Mouse (Mus musculus) heart, postnatal 25 days (tissue): ENCODE measurements around the gene Adam10. TPM values are rescaled to one million over a fixed set of nuclear protein-coding genes. Genes with fewer than 3 reads are reported as not detected.

Experiments used
- DNase-seq: peaks from one replicate; pipeline ENCODE4 v3.0.0; 2022; ENCODE audit warnings: low spot score
- intact Hi-C: fragments of 180-260 bp; cut with DNase I; formaldehyde crosslinking; loops from one replicate; pipeline ENCODE4 v1.15.1; 2025
- total RNA-seq, 2 experiments: library from RNA; stranded (reverse); gene quantifications; 2 replicates each; pipeline ENCODE4 v1.2.3; 2021

Adam10 gene
- 10 to 100 TPM; 37.0 to 44.5 TPM for total RNA-seq

DNA sequence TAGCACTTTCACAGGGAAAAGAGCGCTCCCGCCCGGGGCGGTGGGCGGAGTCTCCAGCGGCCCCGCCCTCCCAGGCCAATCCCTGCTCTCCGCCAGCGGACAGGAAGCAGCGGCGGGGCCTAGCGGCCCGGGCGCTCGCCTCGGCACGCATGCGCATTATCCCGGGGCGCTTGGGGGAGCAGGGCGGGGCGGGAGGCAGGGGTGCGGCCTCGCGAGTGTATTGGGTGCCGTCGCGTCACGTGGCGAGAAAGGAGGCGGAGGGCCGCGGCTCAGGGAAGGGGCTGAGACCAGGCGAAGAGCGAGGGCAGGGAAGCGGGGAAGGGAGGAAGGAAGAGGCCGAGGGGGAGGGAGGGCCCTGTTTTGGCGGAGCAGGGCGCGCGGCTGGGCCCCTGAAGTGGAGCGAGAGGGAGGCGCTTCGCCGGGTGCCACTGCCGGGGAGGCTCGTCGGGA lies at the start of gene Adam10:
Adam10 (plus strand) TSS at position 316 of the 450 bp plus-strand sequence.
- intact Hi-C loops: loop anchor here (2.0 to 5.0 kb wide), 3 partner anchors 22 to 249 kb away; partner anchors contain the start of genes Gm10642 and Mindy2
- DNase-seq: peak; percentile 98

DNA sequence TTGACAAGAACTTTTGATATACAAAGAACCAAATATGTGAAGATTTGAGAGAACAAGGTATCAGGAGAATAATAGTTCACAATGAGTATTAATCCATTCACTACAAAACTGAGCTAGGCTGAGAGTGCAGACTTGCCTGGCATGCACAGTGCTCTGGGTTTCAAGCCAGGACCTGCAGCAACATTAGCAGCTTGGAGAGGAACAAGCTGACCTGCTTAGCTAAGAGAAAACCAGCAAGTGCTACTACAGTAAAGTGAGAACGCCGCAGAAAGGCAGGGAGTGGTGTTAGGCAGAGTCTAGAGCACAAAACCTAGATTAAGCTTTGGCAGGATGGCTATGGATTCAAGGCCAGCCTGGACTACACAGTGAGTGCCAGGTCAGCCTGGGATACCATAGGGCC lies 49.1 kb upstream of the Adam10 start:
- DNase-seq: no peak
- intact Hi-C loops: no loop called here

DNA sequence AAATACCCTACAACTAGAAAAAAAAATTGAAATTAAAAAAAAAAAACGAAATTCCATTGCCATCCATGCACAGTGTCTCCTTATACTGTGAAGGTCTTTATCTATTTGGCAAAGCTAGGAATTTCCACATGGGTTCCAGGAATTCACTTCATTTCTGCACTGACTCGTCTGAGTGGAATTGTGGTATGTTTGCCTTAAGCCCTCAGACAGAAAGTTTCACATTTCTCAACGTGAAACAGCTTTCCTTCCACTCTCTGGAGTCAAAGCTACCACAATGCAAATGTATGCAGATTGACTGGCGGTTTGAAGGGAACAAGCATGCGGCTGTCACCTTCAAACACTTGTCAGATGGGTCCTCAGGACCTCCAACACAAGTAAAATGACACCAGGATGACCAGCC lies 47.1 kb upstream of the Adam10 start:
- no peak for DNase-seq
- intact Hi-C loops: no loop called here

DNA sequence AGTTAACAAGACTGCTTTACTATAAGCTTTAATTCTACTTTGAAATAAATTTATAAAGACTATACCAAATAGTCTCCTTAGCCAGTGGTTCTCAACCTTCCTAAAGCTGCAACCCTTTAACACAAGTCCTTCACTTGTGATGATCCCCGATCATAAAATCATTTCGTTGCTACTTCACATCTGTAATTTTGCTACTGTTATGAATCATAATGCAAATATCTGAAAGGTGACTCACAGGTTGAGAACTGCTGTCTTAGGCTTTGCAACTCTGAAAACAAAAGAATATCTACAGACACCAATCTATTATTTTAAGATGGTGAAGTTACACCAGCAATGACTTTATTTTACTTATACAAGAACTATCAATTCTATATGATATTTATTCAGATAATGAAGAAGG lies 42.0 kb upstream of the Adam10 start:
- intact Hi-C loops: no loop called here
- no peak for DNase-seq

DNA sequence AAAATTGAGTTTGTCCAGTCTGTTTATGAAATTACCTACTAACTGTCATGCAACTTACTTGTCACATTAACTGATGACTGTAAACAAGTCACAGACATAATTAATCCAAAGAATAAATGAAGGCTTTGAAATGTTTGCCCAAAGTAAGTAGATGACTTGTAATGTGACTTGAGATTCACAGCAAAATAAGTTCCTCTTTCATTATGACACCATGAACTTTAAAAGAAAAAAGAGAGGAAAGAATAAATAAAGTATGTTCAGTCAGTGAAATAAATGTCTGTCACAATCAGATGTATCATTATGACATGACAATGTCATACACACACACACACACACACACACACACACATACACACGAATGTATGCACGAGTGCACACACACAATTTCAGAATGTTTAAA lies 28.5 kb upstream of the Adam10 start:
- no peak for DNase-seq
- intact Hi-C loops: no loop called here

DNA sequence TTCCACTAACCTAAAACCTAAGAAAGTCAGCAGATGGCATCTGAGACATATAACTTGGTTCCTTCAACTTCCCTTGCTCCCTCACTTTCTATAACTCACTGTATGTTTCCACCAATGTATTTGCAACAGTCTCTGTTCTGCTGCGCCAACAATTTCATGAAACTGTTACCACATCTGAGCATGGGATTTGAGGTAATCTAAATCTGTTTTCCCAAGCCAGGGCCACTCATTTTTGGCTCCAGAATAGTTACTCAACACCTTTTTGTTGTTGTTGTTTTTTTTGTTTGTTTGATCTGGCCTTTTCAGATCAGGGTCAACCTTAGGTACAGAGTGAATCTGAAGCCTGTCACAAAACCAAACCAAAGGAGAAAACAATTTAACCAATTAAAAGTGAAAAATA lies 27.8 kb upstream of the Adam10 start:
- DNase-seq: no peak
- intact Hi-C loops: no loop called here

DNA sequence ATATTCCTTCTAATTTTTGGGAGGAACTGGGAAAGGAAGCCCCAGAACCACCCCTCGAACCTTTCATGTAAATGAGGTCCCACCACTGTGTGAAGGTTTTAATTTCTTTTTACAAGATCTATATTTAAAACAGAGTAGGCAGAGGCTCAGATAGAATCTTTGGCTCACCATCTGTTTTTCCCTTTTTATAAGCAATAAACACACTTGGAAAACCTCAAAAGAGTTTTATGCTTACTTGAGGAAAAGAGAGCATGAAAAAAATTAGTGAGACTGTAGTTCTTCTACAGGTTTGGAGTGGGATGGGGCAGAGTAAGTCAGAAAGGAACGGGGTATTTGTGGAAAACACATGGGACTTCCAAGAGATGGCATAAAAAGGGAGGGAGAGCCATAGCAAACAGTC lies 26.6 kb upstream of the Adam10 start:
- DNase-seq: no peak
- intact Hi-C loops: no loop called here

DNA sequence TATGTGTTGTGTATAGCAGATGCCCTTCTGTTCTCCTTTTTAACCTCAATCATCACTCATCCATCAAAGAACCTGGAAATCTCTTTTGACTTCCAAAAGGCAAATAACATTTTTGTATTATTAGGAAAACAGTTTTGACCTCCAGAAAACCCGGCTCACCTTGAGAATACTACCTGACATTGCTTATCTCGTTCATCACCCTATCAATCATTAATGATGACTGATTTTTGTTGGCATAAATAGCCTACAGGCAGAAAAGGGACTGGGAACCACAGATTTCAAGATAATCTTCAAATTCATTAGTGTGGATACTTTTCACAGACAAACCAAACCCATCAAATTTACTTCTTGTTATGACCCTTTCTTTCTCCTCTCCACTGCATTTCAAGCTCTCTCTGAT lies 24.9 kb upstream of the Adam10 start:
- DNase-seq: no peak
- intact Hi-C loops: no loop called here

DNA sequence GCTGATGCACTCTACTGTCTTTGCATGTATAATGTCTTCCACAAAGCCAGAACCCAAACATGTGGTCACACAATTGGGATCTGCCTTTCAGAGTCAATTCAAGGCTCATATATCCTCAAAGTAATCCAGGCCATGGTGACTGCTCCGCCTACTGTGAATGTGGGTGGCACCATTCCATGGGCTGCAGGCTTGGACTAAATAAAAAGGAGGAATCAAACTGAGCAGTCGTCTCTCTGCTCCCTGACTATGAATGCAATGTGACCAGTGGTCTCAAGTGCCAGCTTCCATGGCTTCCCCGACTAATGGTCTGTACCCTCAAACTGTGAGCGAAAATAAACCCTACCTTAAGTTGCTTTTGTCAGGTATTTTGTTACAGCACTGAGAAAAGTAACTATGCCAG lies 24.3 kb upstream of the Adam10 start:
- intact Hi-C loops: no loop called here
- DNase-seq: no peak

DNA sequence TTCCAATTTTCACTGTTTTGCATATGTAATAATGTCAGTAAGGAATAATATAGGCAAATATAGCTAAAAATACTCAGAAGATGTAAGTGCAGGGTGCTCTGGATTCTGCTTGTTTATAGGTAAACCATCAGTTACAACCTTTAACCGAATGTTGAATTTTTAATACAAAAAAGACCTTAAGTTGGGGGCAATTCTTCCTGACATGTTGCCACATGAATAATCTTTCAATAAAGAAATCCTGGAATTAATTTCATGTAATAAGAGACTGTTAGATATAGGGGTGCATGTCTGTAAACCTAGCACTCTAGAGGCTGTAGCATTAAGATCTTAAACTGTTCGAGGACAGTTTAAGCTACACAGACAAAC lies 23.1 kb upstream of the Adam10 start:
- no peak for DNase-seq
- intact Hi-C loops: loop anchor here (2.0 to 5.0 kb wide), 2 partner anchors 23 to 192 kb away; partner anchors contain the start of gene Adam10

DNA sequence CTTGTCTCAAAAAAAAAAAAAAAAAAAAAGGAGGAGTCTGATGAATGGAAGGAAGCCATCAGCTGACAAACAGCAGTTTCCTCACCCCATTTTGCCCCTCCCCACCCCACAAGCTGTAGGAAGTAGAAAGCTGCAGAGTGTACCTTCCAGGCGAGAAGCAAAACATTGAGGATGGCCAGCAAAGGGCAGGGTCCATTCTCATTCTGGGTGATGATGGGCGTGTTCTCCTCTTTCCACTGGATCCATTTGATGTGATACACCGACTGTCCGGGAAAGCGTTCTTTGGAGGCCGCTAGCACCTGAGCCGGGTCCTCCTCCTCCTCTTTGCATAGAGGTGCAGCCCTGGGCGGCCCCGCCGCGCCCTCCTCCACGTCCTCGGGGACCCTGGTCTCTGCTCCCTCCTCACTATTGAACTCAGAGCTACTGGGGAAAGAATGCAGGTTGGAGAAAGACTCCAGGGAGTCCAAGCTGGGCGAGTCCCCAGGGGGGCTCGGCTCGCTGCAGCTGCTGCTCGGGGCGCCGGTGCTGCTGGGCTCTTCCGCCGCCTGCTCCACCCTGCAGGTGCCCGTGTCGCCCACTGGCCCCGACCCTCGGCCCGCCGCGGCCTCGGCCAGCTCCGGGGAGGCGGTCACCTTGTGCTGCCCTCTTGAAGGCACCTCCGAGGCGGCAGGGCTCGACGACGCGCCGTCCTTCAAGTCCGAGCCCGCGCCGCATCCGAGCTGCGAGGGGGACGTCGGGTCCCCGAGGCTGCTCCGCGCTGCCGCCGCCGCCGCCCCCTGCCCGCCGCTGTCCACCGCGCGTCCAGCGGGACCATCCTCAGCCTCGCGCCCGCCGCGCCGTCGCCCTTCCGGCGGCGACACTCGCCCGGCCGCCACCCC lies 22.4 kb upstream of the Adam10 start, which contains the start of gene Gm10642:
Gm10642 (plus strand) TSS at position 122 of the 878 bp plus-strand sequence.
- peak; percentile 29 for DNase-seq
- intact Hi-C loops: loop anchor here (2.0 to 5.0 kb wide), 2 partner anchors 22 to 191 kb away; partner anchors contain the start of gene Adam10

DNA sequence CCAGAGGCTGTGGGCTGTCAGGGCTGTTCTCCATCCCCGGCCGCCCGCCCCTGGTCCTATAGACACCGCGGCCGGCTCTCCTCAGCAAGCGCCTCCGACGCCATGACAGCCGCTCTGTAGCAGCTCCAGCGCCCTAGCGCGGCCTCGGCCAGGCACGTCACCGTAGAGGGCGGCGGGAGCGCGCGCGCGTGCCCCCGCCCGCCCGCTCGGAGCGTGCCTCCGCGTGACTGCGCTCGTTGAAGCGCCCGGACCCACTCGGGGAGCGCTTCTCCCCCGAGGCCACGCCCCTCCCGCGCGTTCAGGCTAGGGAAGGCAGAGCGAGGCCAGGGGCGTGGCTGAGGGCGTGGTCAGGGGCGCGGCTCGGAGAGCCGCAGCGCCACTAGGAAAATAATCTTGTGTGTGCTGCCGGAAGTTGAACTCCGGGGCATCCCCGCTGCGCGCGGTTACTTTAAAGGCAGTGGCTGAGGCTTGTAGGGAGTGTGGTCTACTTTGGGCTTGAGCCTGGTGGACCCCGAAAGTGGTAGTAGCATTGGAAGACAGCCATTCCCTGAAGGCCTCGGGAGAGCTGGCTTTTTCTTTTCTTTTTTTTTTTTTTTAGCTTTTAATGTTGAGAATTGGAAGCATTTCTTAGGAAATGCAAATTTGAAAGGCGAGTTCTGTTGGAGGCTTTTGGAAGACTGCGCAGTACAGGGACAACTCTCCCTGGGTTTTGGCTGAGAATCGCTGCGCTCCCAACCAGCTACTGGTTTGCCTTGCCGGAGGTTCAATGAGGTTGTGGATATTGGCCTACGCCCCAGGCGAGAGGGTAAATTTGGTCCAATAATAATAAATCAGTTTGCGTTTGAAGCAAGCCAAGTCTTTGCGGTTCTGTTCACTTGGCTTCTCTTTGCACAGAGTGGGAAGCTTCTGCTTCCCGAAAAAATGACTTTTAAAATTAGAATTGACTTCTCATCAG lies 21.5 kb upstream of the Adam10 start, which contains the start of gene Mindy2:
Mindy2 (minus strand) TSS at position 162 of the 955 bp plus-strand sequence.
- DNase-seq: peak; percentile 94
- intact Hi-C loops: loop anchor here (2.0 to 5.0 kb wide), 2 partner anchors 22 to 190 kb away; partner anchors contain the start of gene Adam10

DNA sequence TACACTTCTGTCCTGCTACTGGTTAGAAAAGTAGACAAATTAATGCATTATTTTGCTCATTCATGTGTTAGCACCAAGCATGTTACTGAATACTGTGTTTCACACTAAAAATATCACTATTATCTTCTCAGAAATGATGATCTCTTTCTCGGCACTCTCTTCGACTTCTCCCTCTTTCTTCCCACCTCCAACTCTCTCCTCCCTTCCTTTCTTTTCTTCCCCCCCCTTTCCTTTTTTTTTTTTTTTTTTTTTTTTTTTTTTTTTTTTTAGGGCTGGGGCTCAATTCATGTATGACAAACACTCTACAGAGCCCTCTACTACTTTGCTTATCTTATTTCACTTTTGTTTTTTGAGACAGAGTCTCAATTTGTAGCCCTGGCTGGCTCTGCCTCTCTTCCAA lies 20.5 kb upstream of the Adam10 start:
- intact Hi-C loops: loop anchor here (5.0 kb wide), 1 partner anchor 189 kb away; no protein-coding TSS in a partner anchor

DNA sequence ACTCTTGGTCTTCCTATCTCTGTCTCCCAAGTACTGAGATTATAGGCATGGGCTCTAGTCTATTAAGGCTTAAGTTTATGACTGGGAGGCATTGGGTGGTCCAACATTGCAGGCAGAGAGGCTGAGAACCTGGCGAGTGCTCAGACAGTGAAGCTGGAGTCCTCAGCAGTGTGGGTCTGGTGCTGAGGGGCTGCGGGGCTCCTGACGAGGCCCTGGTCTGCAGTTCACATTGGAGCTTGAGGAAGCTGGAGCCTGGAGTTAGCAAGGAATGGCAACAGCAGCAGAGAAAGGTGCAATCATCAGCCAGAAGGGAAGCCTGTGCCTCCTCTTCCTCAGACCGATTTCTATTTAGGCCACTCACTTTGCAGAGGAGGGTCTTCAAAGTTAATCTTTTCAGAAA lies 13.9 kb upstream of the Adam10 start:
- intact Hi-C loops: no loop called here
- DNase-seq: no peak

More for the DNA sequence above, 20.5 kb upstream of the Adam10 start:
- DNase-seq: no peak

DNA sequence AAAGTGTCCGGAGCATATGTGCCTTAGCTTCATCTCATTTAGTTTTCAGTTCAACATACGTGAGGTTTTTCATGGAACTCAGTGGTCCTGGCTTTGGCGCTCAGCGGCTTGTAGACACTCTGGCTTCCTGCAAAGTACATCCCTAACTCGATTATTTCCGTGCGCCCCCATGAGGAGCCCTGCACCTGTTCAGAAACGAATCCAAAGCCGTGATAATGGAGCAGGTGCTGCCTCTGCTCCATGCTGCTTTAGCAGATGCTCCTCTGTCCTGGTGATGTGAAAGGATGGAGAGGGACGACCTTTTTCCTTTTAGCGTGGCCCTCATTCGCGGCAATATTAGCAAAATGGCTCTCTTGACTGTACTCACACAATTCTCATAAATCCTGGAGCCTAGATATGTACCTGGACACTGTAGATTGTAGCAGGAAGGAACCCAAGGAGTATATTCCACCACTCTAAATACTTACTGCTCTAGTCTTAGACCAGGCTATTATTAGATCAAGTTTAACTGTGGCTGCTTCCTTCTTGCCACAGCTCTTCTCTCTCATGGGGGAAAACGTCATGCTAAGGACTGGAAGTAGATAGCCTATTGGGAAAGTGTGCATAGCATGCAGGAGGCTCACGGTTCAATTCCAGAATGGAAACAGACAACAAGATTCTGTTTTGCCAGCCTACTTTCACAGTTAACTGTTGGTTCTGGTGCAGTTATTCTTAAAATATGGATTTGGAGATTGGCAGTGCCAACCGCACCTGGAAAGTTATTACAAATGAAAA lies 13.2 kb upstream of the Adam10 start:
- DNase-seq: no peak
- intact Hi-C loops: no loop called here

DNA sequence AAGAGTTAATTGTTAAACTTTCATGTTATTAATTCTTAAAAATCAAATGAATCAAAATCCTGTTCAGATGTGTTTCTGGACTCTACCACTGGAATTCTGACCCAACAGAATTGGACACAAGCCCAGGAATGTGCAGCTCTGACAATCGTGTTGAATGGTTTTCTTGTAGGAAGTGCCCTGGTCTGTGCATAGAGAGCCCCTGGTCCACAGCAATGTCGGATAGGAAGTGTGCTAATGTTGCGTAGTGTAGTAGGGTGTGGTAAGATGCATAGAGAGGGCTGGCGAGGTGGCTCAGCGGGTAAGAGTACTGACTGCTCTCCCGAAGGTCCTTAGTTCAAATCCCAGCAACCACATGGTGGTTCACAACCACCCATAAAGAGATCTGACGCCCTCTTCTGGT lies 12.0 kb upstream of the Adam10 start:
- DNase-seq: no peak
- intact Hi-C loops: no loop called here

DNA sequence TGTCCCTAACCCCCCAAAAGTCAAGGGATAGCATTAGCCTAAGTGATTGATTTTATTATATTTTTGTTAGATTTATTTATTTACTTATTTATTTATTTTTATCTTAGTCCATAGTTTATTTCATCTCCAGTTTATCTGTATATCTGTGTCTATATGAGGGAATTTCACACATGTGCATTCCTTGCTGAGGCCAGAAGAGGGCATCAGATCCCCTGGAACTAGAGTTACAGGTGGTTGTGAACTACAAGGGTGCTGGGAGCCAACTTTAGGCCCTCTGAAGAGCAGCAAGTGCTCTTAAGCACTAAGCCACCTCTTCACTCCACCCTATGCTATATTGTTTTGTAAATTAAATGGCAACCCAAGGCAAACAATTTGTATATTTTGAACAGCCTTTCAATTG lies 10.7 kb upstream of the Adam10 start:
- intact Hi-C loops: no loop called here
- DNase-seq: no peak

DNA sequence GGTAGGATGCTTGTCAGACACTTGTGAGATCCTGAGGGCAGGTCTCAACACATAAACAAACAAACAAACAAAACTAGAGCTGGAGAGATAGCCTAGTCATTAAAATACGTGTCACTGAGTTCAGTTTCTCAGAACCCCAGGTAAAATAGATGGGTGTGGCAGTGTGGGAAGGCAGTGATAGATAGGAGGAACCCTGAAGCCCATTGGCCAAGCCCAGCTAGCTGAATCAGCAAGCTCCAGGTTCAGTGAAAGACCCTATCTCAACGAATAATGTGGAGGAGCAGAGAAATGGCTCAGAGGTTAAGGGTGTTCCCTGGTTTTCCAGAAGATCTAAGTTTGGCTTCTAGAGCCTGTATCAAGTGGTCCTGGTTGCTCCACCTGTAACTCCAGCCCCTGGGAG lies 9.6 kb upstream of the Adam10 start:
- intact Hi-C loops: no loop called here

DNA sequence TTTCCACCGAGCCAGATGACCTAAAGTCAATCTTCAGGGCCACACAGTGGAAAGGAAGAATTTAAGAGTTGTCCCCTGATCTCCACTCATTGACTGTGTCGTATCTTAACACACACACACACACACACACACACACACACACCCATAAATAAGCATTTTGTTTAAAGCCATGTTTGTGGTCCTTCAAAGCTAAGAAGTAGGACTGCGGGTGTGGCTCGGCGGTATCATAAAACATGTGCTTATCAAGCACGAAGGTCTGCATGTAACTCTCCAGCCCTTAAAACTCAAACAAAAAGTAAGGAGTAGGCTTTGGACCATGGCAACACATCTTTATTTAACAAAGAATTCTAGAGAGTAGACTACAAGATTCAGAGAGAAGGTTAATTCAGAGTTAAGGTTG lies 8.4 kb upstream of the Adam10 start:
- DNase-seq: no peak
- intact Hi-C loops: no loop called here

More for the DNA sequence above, 9.6 kb upstream of the Adam10 start:
- DNase-seq: no peak
